Mouse (Mus musculus): Measurements from ENCODE around the gene Fbxl7.

DNA sequence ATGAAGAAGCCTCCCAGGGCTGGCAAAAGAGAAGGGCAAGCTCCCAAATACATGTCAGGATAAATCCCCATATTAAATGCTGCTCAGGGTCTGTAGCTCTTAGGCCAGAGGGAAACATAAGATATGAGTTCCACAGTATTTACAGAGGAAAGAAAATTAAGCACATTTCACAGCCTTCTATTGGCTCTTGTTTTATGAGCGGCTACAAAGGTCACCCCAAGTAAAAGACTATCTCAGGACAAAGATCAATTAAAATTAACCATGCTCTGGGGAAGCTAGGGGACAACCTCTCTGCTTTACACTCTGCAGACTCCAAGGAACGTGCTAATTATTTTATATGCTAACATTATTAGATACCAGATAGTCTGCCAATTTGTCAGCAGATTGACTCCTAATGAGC is 9.4 kb downstream of the Fbxl7 start:
- no peak for TF ChIP-seq CTCF (IDR thresholded peaks at IDR 0.05; ENCODE audit: low read depth)
- TF ChIP-seq EP300 (IDR thresholded peaks at IDR 0.05; ENCODE audit: low read depth) = no peak

Data from liver, postnatal 0 days (tissue).